Mouse (Mus musculus) G1E-ER4 (cell line): Measurements from ENCODE around the gene E130309D02Rik. TPM values are rescaled to one million over a fixed set of nuclear protein-coding genes. Genes with fewer than 3 reads are reported as not detected.

Source experiments
- GATA1 ChIP-seq: IDR thresholded peaks from one replicate; pipeline ENCODE4 v1.8.0; 2012; ENCODE audit warnings: low read length, inconsistent platforms
- polyA plus RNA-seq: library from polyadenylated mRNA; stranded (reverse); fragments of >175 nt; gene quantifications from 2 replicates; pipeline ENCODE4 v1.2.3, GENCODE M21; 2012

The E130309D02Rik gene
- polyA plus RNA-seq, 1 experiment: 163 TPM

GRCm38 (mm10) chr5:143287774-143288328, 27.3 kb downstream of the E130309D02Rik start:
- TF ChIP-seq GATA1: no peak

GRCm38 (mm10) chr5:143284762-143285161, 30.4 kb downstream of the E130309D02Rik start:
- no peak for TF ChIP-seq GATA1

GRCm38 (mm10) chr5:143279247-143279646, 35.9 kb downstream of the E130309D02Rik start:
- no peak for TF ChIP-seq GATA1

GRCm38 (mm10) chr5:143275761-143276160, 39.4 kb downstream of the E130309D02Rik start:
- no peak for TF ChIP-seq GATA1

GRCm38 (mm10) chr5:143272540-143273330, 42.4 kb downstream of the E130309D02Rik start:
- TF ChIP-seq GATA1: no peak

- TF ChIP-seq GATA1: peak; percentile 9
Measured at GRCm38 (mm10) chr5:143272108-143272507, 43.1 kb downstream of the E130309D02Rik start.

- no peak for TF ChIP-seq GATA1
Measured at GRCm38 (mm10) chr5:143271642-143272041, 43.5 kb downstream of the E130309D02Rik start.

GRCm38 (mm10) chr5:143270151-143270519, 45.0 kb downstream of the E130309D02Rik start:
- TF ChIP-seq GATA1: no peak

GRCm38 (mm10) chr5:143269363-143270150, 45.6 kb downstream of the E130309D02Rik start, which contains the start of gene Zfp316:
Gene Zfp316 (minus strand): TSS chr5:143270022.
- TF ChIP-seq GATA1: no peak

- no peak for TF ChIP-seq GATA1
Measured at GRCm38 (mm10) chr5:143268985-143269362, 46.2 kb downstream of the E130309D02Rik start.

GRCm38 (mm10) chr5:143266794-143267193, 48.4 kb downstream of the E130309D02Rik start:
- TF ChIP-seq GATA1: no peak

- TF ChIP-seq GATA1: no peak
Measured at GRCm38 (mm10) chr5:143265409-143265808, 49.8 kb downstream of the E130309D02Rik start.

GRCm38 (mm10) chr5:143264689-143265088, 50.5 kb downstream of the E130309D02Rik start:
- TF ChIP-seq GATA1: no peak

GRCm38 (mm10) chr5:143261636-143262035, 53.5 kb downstream of the E130309D02Rik start:
- no peak for TF ChIP-seq GATA1

GRCm38 (mm10) chr5:143255802-143256201, 59.4 kb downstream of the E130309D02Rik start:
- no peak for TF ChIP-seq GATA1

GRCm38 (mm10) chr5:143255131-143255519, 60.0 kb downstream of the E130309D02Rik start:
- TF ChIP-seq GATA1: no peak

- no peak for TF ChIP-seq GATA1
Measured at GRCm38 (mm10) chr5:143254487-143255130, 60.6 kb downstream of the E130309D02Rik start.
